Mouse (Mus musculus) liver, embryonic 14.5 days (tissue): ENCODE measurements around the gene 2610507B11Rik. TPM values are rescaled to one million over a fixed set of nuclear protein-coding genes. Genes with fewer than 3 reads are reported as not detected.
A peak's percentile ranks its signal among the peaks of the same experiment; 100 is the strongest.

Experiments
- ATAC-seq: fragments of 200-750 bp; cut with Nextera tagmentation; 2 replicates; pipeline ENCODE4 v1.8.0; 2017; ENCODE audit warnings: moderate number of reproducible peaks, mild to moderate bottlenecking, moderate library complexity; ENCODE audit not compliant: insufficient read depth
- DNase-seq, 3 experiments: peaks; one replicate each; pipeline ENCODE4 v3.0.0-alpha.2; 2012 to 2013; ENCODE audit warnings: low read depth in 3 of 3, low spot score in 3 of 3
- H3K27ac ChIP-seq: fragments of 300-500 bp; sonication (generic); 2 replicates; pipeline ENCODE4 v1.5.1; 2014; ENCODE audit warnings: moderate library complexity, mild to moderate bottlenecking, control low read depth, inconsistent platforms
- H3K27me3 ChIP-seq: fragments of 300-500 bp; sonication (generic); 2 replicates; pipeline ENCODE4 v1.6.1; 2014; ENCODE audit warnings: mild to moderate bottlenecking, low read length, moderate library complexity; ENCODE audit not compliant: control insufficient read depth, insufficient read depth
- H3K36me3 ChIP-seq: fragments of 300-500 bp; sonication (generic); replicated peaks from 2 replicates; pipeline ENCODE4 v1.6.1; 2014; ENCODE audit warnings: low read depth; ENCODE audit not compliant: control insufficient read depth, insufficient read depth
- H3K4me1 ChIP-seq, 2 experiments: fragments of 200-500 bp in 1 of 2; fragments of 300-500 bp in 1 of 2; sonication (generic) in 1 of 2; replicated peaks; 2 replicates each; pipeline ENCODE4 v1.6.1; 2012 to 2014; ENCODE audit warnings: antibody characterized with exemption in 1 of 2, inconsistent platforms in 1 of 2, low read length in 1 of 2; ENCODE audit not compliant: control insufficient read depth in 2 of 2, insufficient read depth in 2 of 2
- H3K4me2 ChIP-seq: fragments of 300-500 bp; sonication (generic); 2 replicates; pipeline ENCODE4 v1.6.1; 2014; ENCODE audit warnings: low read depth, mild to moderate bottlenecking, control low read depth, moderate library complexity
- H3K4me3 ChIP-seq, 2 experiments: fragments of 200-500 bp in 1 of 2; fragments of 300-500 bp in 1 of 2; sonication (generic) in 1 of 2; 2 replicates each; pipeline ENCODE4 v1.5.1; 2012 to 2014; ENCODE audit warnings: low read depth in 2 of 2, low read length in 2 of 2, mild to moderate bottlenecking in 2 of 2, control low read depth in 1 of 2, inconsistent platforms in 1 of 2, moderate library complexity in 1 of 2; ENCODE audit not compliant: insufficient read depth in 1 of 2
- H3K9ac ChIP-seq: fragments of 300-500 bp; sonication (generic); replicated peaks from 2 replicates; pipeline ENCODE4 v1.6.1; 2014; ENCODE audit warnings: mild to moderate bottlenecking, control low read depth, moderate library complexity
- H3K9me3 ChIP-seq: fragments of 300-500 bp; sonication (generic); 2 replicates; pipeline ENCODE4 v1.6.1; 2016; ENCODE audit warnings: low read length, mixed read lengths; ENCODE audit not compliant: control insufficient read depth
- CTCF ChIP-seq: IDR thresholded peaks from 2 replicates; pipeline ENCODE4 v1.5.1; 2016; ENCODE audit warnings: antibody characterized with exemption, low read depth, control low read depth
- EP300 ChIP-seq: IDR thresholded peaks from 2 replicates; pipeline ENCODE4 v1.6.1; 2016; ENCODE audit warnings: antibody characterized with exemption, low read depth
- WGBS: fragments of 180-500 bp; shearing (Covaris S2); extraction: QIAGEN DNeasy Blood & Tissue Kit; methylation state at CpG from one replicate; pipeline ENCODE4 v1.1.7; 2014; ENCODE audit not compliant: insufficient replicate concordance; 5-methylcytosine and 5-hydroxymethylcytosine counted together
- polyA plus RNA-seq, 2 experiments: library from polyadenylated mRNA; depleted of rRNA in 1 of 2; stranded (reverse) in 1 of 2; unstranded in 1 of 2; fragments of >200 nt; fragmentation: Nextera tagmentation in 1 of 2; extraction: Ambion mirVana in 1 of 2; gene quantifications; 2 replicates each; pipeline versions ENCODE4 v1.2.1 to v1.2.3; 2012 to 2014

Gene 2610507B11Rik
- polyA plus RNA-seq, 2 experiments: 20.5 to 26.5 TPM

DNA sequence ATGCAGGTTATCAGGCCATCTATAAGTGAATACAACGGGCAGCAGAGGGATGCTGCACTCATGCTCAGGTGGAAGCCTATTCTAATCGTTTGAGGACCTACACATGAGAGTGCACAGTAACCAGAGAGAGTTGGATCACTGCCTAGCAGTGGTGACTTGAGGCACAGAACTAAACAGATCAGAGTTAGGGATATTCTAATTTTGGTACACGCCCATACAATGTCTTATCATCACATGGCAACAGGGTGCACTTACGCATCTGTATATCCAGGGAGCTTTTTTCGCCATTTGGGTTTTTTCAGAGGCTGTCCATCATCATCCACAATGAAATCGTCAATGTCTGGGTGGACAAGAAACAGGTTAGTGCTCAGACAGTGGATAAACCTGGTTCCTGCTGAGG is 30.0 kb upstream of the 2610507B11Rik start:
- Histone ChIP-seq H3K9me3 (no peaks in the 10 kb centered on the region), H3K9ac (no peak overlapping the region), H3K27me3 (no peaks in the 10 kb centered on the region), H3K4me1 (no peaks in the 10 kb centered on the region), H3K4me2 (no peak overlapping the region), H3K4me3 (no peak overlapping the region), H3K27ac (no peak overlapping the region), H3K36me3 (peaks cover 64% of the 10 kb centered on the region)
- 68% methylated on average over 6 of the region's 6 CpGs for WGBS
- no peak for DNase-seq
- no peak for ATAC-seq
- no peak for TF ChIP-seq EP300
- TF ChIP-seq CTCF: no peak

DNA sequence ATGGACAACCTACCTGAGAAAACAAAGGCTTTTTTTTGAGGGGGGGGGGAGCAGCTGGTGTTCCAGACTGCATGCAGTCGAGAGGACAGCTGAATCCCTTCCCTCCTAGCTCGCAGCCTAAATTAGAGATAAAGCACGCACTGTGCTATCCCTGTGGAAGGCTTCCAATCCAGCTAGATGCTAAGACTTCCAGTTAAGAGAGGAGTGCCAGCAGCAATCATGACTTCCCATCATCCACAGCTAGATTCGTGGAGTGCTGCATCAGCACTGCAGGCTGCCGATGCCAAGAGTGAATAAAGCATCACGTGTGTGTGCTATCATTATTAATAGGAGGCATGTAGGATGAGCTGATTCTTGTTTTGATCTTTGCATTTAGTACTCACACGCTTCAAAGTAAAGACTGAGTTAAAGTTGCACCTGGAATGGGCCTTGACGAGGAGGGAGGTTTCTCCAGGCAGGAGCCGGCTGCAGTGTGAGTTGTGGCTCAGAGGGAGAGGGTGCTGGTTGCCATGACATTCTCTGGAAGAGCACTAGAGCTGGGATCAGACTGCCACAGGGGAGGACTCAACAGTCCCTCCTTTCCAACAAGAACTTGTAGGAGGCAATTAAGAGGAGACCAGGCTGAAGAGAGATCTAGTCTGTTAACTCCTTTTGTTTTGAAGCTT is 21.2 kb upstream of the 2610507B11Rik start:
- 85% methylated on average over 9 of the region's 9 CpGs for WGBS
- H3K4me1 ChIP-seq: peaks cover 4 to 7% of the 10 kb centered on the region in 2 experiments; a peak in 3 of 4 replicates
- H3K36me3 ChIP-seq: peaks cover 14% of the 10 kb centered on the region
- DNase-seq (no peak), ATAC-seq (no peak)
- no peak for TF ChIP-seq CTCF
- TF ChIP-seq EP300: no peak
- H3K9ac ChIP-seq: no peak overlapping the region
- no peaks in the 10 kb centered on the region for H3K27me3 ChIP-seq
- H3K27ac ChIP-seq: no peak overlapping the region
- H3K4me3 ChIP-seq: no peak overlapping the region
- no peak overlapping the region for H3K4me2 ChIP-seq
- no peaks in the 10 kb centered on the region for H3K9me3 ChIP-seq

DNA sequence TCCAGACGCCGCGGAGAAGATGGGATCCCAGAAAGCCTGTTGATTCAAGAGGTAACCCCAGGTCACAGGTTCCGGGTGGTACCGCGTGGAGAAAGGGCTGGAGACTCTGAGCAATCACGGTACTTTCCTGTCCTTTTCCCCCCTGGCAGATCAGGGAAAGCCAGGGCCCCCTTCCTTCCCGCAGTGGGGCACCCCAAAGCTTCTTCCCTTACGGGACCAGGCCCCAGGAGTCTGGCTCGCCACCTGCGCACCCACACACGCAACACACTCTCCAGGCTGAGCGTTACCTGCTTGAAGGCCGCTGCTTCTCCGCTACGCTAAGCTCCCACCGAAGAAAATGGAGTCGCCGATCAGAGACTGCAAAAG is 16.3 kb upstream of the 2610507B11Rik start:
- H3K36me3 ChIP-seq: peaks cover 6% of the 10 kb centered on the region
- peak overlapping the region; percentile 88 for H3K27ac ChIP-seq
- H3K9me3 ChIP-seq: no peaks in the 10 kb centered on the region
- peak overlapping the region; percentile 84 for H3K9ac ChIP-seq
- H3K27me3 ChIP-seq: no peaks in the 10 kb centered on the region
- whole genome bisulfite sequencing: under 1% methylated on average over 19 of the region's 19 CpGs
- H3K4me3 ChIP-seq: peak overlapping the region; percentile 76 to 95
- H3K4me1 ChIP-seq: peaks cover 15 to 17% of the 10 kb centered on the region in 2 experiments
- peak; percentile 20; the same call in 1 of the 2 replicates for ATAC-seq
- peak overlapping the region; percentile 86 for H3K4me2 ChIP-seq
- no peak for DNase-seq
- TF ChIP-seq EP300 (no peak), CTCF (peak; percentile 19; the same call in 1 of the 2 replicates)

DNA sequence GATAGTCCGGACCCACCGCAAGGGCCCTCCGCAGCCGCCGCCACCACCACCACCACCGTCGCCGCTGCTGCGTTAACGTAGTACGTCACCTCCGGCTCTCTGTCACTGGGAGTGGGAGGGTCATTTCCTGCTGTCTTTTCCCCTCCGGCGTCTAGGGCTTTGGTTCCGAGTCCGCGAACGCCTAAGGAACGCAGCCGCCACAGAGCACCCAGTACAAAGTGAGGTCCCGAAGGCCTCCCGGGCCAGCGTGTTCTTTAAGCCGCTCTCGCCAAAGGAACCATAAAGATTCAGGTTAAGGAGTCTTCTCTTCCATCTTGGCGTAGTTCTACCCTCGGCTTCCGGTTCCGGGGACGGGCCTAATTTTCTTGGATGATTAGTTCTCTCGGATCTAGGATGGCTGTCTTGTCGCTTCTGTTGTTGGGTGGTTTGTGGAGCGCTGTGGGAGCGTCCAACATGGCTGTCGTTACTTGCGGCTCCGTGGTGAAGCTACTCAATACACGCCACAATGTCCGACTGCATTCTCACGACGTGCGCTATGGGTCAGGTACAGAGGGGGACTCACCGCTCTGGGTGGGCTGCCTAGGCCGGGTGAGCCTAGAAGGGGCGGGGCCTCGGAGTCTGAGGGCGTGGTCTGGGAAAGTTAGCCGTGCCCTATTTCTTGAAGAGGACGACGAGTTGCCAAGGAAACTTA is 15.8 kb upstream of the 2610507B11Rik start, which contains the start of the genes Sdf2 and Supt6:
Gene Sdf2 (plus strand): TSS at position 120 of the 691 bp plus-strand sequence.
Gene Supt6 (minus strand): TSS at position 361 of the 691 bp plus-strand sequence.
- Histone ChIP-seq H3K27ac (peak within 1 kb of the TSS; percentile 88), H3K4me2 (peak within 1 kb of the TSS; percentile 86), H3K4me1 (peaks cover 15 to 17% of the 10 kb centered on the region in 2 experiments), H3K9ac (peak within 1 kb of the TSS; percentile 84), H3K4me3 (peak within 1 kb of the TSS; percentile 76 to 95), H3K9me3 (no peaks in the 10 kb centered on the region), H3K27me3 (no peaks in the 10 kb centered on the region), H3K36me3 (peaks cover under 1% of the 10 kb centered on the region)
- WGBS: under 1% methylated on average over 50 of the region's 50 CpGs
- TF ChIP-seq EP300 (no peak), CTCF (no peak)
- DNase-seq: peak; percentile 79 to 92 (median 86)
- peak; percentile 92 for ATAC-seq

DNA sequence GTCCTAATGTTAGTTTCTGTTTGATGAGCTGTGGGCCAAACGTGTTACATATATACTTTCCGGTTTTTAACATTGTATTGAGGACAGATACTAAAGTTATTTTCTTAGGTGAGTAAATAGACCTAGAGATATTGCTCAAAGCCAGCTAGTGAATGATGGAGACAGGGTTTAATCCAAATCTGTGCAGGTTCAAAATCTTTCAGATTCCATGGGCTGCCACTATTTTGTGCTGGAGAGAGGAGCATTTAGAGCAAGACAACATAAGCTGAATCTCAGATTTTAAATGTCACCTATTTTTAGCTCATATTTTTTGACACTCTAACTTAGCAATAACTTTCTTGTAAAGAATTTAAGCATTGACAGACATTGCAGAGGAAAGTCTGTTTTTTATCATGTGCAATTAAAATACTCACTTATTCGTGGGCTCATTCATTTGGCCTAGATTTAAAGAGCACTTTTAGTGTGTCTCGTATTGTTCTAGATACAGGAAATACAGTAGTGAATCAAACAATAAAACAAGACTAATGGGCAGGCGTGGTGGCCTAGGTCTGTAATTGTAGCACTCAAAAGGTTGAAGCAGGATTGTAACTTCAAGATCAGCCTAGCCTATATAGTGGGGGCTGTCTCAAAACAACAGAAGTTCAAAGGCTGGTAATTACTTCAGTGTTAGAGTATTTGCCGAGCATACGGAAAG is 15.1 kb upstream of the 2610507B11Rik start:
- Histone ChIP-seq H3K27ac (peak overlapping the region; percentile 88), H3K9ac (peak overlapping the region; percentile 84), H3K4me2 (peak overlapping the region; percentile 86), H3K4me3 (peak overlapping the region; percentile 76 to 95), H3K36me3 (no peaks in the 10 kb centered on the region; the same call in 1 of the 2 replicates), H3K27me3 (no peaks in the 10 kb centered on the region), H3K9me3 (no peaks in the 10 kb centered on the region), H3K4me1 (peaks cover 15 to 17% of the 10 kb centered on the region in 2 experiments)
- no peak for TF ChIP-seq CTCF
- TF ChIP-seq EP300: no peak
- 45% methylated on average over 7 of the region's 7 CpGs for WGBS
- ATAC-seq (no peak), DNase-seq (no peak)
